Mouse (Mus musculus) neural tube, embryonic 15.5 days (tissue): Measurements from ENCODE around the gene Fgfr2. TPM values are rescaled to one million over a fixed set of nuclear protein-coding genes. Genes with fewer than 3 reads are reported as not detected.

ENCODE experiments used
- ATAC-seq: fragments of 200-750 bp; cut with Nextera tagmentation; 2 replicates; pipeline ENCODE4 v1.8.0; 2017; ENCODE audit warnings: mild to moderate bottlenecking, moderate TSS enrichment, moderate library complexity; ENCODE audit not compliant: low FRiP score
- H3K27ac ChIP-seq: fragments of 300-500 bp; sonication (generic); replicated peaks from 2 replicates; pipeline ENCODE4 v1.5.1; 2015; ENCODE audit warnings: mild to moderate bottlenecking, inconsistent platforms
- H3K27me3 ChIP-seq: fragments of 300-500 bp; sonication (generic); replicated peaks from 2 replicates; pipeline ENCODE4 v1.6.1; 2015; ENCODE audit warnings: inconsistent platforms
- H3K36me3 ChIP-seq: fragments of 300-500 bp; sonication (generic); 2 replicates; pipeline ENCODE4 v1.6.1; 2015; ENCODE audit warnings: inconsistent platforms
- H3K4me1 ChIP-seq: fragments of 300-500 bp; sonication (generic); 2 replicates; pipeline ENCODE4 v1.6.1; 2015; ENCODE audit warnings: inconsistent platforms
- H3K4me2 ChIP-seq: fragments of 300-500 bp; sonication (generic); 2 replicates; pipeline ENCODE4 v1.6.1; 2015; ENCODE audit warnings: inconsistent platforms, mild to moderate bottlenecking, moderate library complexity
- H3K4me3 ChIP-seq: fragments of 300-500 bp; sonication (generic); replicated peaks from 2 replicates; pipeline ENCODE4 v1.5.1; 2015; ENCODE audit warnings: mild to moderate bottlenecking, inconsistent platforms
- H3K9ac ChIP-seq: fragments of 300-500 bp; sonication (generic); replicated peaks from 2 replicates; pipeline ENCODE4 v1.6.1; 2015; ENCODE audit warnings: mild to moderate bottlenecking, inconsistent platforms
- H3K9me3 ChIP-seq: fragments of 300-500 bp; sonication (generic); replicated peaks from 2 replicates; pipeline ENCODE4 v1.6.1; 2016; ENCODE audit warnings: inconsistent platforms
- WGBS: fragments of 180-500 bp; shearing (Covaris S2); methylation state at CpG from one replicate; pipeline ENCODE4 v1.1.7; 2015; ENCODE audit warnings: mixed read lengths; 5-methylcytosine and 5-hydroxymethylcytosine counted together
- polyA plus RNA-seq: library from polyadenylated mRNA; unstranded; fragments of >200 nt; fragmentation: Nextera tagmentation; extraction: Ambion mirVana; gene quantifications from 2 replicates; pipeline ENCODE4 v1.2.1, GENCODE M21; 2015

Gene Fgfr2
- polyA plus RNA-seq, 1 experiment from 2014 or later, result 21.2 TPM

DNA sequence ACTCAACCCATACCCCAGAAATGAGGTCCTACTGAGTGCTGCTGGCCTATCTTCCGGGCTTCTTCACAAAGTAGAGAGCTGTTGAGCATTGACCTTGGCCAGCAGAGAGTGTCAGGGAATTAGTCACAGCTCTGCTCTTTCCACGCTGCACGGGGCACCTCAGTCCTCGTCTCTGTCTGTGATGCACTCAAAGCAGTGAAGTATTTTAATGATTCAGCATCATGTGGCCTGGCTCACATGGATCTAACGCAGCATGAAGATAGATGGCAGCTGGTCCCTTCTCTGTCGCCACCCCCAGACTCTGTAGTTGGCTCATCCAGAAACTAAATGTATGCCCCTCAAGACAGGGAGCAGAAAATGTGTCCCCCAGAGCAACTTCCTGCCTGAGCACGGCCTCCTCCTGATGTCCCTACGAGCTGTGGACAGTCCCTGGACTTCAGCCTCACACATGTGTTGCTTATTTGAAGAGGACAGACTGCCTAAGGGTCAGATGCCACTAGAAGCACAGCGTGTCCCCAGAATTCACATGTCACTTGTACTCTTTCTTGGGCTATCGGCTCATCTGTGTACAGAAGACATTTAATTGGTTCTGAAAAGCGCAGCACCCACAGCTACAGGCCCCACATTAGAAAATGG, 697.7 kb downstream of the Fgfr2 start:
- Histone ChIP-seq H3K27me3 (no peaks in the 10 kb centered on the region), H3K4me3 (no peak overlapping the region), H3K9me3 (no peaks in the 10 kb centered on the region), H3K36me3 (no peaks in the 10 kb centered on the region), H3K9ac (no peak overlapping the region), H3K27ac (no peak overlapping the region), H3K4me2 (no peak overlapping the region), H3K4me1 (peaks cover 15% of the 10 kb centered on the region)
- 44% methylated on average over 11 of the region's 11 CpGs for WGBS
- ATAC-seq, result no peak

DNA sequence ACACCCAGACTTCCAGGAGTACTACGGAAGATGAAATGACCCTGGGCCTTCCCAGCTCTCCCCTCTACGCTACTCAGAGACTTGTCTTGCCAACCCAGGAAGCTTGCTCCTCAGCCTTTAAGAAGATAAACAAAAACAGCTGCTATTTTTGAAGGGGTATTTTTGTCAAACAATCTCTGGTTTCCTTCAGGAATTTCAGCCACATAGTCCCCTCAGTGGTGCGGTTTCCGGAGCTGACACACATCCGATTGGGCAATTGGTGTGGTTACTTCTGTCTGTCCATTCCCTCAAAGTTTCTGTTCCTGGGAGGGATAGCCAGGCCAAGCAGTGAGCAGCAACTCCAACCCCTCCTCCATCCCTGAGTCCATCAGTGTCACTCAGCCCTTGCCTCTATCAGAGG, 699.6 kb downstream of the Fgfr2 start:
- Histone ChIP-seq H3K27me3 (no peaks in the 10 kb centered on the region), H3K36me3 (no peaks in the 10 kb centered on the region), H3K4me1 (peaks cover 8% of the 10 kb centered on the region; the same call in 1 of the 2 replicates), H3K27ac (no peak overlapping the region), H3K4me3 (no peak overlapping the region), H3K9me3 (no peaks in the 10 kb centered on the region), H3K4me2 (no peak overlapping the region), H3K9ac (no peak overlapping the region)
- WGBS, result 86% methylated on average over 5 of the region's 5 CpGs
- ATAC-seq, result no peak

DNA sequence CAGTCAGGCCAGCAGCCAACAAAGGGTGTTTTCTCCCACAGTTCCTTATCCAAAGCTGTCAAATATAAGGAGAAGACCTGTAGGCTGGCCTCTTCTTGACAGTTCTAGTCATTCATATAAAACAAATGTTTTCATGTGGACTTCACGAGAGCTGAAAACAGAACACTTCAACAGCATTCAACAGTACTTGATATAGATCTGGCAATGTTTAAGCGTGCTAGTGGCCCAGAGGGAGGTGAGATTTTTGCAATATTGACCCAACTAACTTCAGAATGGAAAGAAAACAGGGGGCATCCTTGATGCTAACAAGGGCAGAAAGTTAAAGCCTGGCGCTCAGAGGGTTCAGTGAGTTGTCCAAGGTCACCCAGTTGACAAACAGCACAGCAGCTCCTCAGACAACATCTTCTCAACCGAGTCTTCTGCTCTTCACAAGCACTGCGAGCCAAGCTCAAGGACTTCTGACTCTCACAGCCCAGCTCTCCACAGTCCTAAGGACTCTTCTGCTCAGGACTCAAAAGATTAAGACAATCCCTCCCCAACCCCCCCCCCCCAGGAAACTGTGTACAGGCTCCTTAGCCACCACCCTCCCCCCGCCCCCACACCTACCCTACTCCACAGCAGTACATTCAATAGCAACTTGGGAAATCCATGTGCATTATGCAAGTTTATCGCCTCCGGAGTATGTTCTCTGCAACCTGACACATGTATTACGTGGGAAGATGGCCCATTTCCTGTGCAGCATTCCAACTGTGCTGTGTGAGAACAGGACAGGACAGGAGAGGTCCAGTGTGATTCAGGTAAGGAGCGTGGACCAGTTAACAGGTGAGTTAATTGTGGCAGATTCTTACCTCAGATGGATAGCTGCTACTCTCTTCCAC, 703.5 kb downstream of the Fgfr2 start:
- ATAC-seq, result no peak
- Histone ChIP-seq H3K9ac (no peak overlapping the region), H3K27me3 (no peaks in the 10 kb centered on the region), H3K27ac (no peak overlapping the region), H3K4me1 (peaks cover 14% of the 10 kb centered on the region; the same call in 1 of the 2 replicates), H3K9me3 (no peaks in the 10 kb centered on the region), H3K4me3 (no peak overlapping the region), H3K36me3 (no peaks in the 10 kb centered on the region), H3K4me2 (no peak overlapping the region)
- WGBS, result 91% methylated on average over 10 of the region's 10 CpGs

DNA sequence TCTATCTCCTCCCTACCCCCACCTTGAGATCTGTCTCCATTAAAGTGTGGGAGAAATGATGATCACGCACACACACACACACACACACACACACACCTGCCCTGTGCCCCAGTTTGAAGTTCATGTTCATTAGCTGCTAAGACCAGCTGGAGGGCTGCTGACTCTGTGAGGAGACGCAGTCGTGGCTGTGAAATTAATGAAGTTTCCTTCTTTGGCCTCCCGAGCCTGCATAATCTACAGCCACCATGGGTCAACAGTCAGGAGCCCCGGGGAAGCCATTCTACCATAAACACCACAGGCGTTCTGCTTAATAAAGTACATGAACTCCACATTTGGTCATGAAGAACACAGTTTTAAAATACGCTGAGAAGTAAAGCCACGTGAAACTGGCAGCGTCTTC, 706.3 kb downstream of the Fgfr2 start:
- Histone ChIP-seq H3K9me3 (no peaks in the 10 kb centered on the region), H3K4me3 (no peak overlapping the region), H3K36me3 (no peaks in the 10 kb centered on the region), H3K4me2 (no peak overlapping the region), H3K9ac (no peak overlapping the region), H3K27me3 (no peaks in the 10 kb centered on the region), H3K27ac (peak overlapping the region; percentile 61; the same call in 1 of the 2 replicates), H3K4me1 (peaks cover 14% of the 10 kb centered on the region; the same call in 1 of the 2 replicates)
- ATAC-seq, result peak; percentile 63
- WGBS, result 36% methylated on average over 9 of the region's 9 CpGs

DNA sequence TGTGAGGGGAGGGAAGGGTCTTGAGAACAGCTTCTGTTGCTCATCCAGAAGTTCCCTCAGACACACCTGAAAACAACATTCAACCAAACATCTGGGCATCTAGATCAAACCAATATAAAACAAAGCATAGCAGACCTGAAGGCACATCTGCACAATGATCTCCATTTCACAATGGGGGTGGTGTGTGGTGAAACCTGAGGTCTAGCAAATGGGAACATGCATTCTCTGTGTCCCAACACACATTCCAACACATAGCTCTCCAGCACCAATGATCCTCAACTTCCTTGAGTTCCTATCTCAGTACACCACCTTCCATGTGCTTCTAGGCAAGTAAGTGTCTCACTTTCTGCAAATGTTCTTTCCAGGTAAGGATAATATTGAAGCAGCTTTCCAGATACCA, 707.3 kb downstream of the Fgfr2 start:
- Histone ChIP-seq H3K9me3 (no peaks in the 10 kb centered on the region), H3K27ac (no peak overlapping the region), H3K4me1 (peaks cover 14% of the 10 kb centered on the region; the same call in 1 of the 2 replicates), H3K4me3 (no peak overlapping the region), H3K27me3 (no peaks in the 10 kb centered on the region), H3K4me2 (no peak overlapping the region), H3K9ac (no peak overlapping the region), H3K36me3 (no peaks in the 10 kb centered on the region)
- ATAC-seq, result no peak

DNA sequence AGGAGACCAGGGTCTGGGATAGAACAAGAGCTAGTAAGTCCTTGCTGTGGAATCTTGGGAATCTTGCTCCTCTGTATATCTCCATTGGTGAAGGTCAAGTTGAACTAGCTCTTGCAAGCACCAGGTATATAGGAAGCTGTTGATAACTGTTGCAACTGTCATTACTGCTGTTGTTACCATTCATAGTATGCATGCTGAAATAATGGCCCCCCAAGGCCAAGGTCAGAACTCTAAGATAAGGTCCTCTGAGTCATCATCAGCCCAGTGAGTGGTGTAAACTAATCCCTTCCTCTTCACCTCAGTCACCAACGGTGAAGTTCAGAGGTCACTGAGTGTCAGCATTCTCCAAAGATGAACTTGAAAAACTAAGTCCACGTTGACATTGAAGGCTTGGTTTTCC, 710.6 kb downstream of the Fgfr2 start:
- H3K4me3 ChIP-seq, result no peak overlapping the region
- no peaks in the 10 kb centered on the region for H3K27me3 ChIP-seq
- H3K36me3 ChIP-seq, result no peaks in the 10 kb centered on the region
- 74% methylated on average over 2 of the region's 2 CpGs for WGBS
- H3K4me1 ChIP-seq, result peaks cover 14% of the 10 kb centered on the region; the same call in 1 of the 2 replicates
- no peaks in the 10 kb centered on the region for H3K9me3 ChIP-seq
- H3K4me2 ChIP-seq, result no peak overlapping the region
- H3K27ac ChIP-seq, result no peak overlapping the region
- no peak overlapping the region for H3K9ac ChIP-seq
- no peak for ATAC-seq

DNA sequence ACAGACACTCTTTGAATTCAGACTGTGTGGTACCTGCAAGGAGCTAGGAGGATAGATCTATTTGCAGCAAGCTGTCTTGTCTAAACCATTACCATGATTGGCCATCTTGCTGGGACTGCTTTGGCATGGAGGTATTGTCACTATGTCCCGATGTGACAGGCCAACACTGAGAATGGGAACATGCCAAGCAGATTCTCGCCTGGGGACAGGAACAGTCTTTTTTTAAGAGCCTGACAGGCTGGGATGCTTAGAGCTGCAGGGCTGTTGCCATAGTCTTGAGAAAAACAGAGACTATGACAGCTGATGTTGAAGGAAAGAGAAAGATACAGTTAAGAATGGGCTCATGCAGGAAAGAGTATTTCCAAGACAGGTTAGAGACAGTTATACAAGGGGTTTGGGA, 711.4 kb downstream of the Fgfr2 start:
- Histone ChIP-seq H3K9ac (no peak overlapping the region), H3K4me1 (peaks cover 11% of the 10 kb centered on the region; the same call in 1 of the 2 replicates), H3K4me3 (no peak overlapping the region), H3K27me3 (no peaks in the 10 kb centered on the region), H3K27ac (no peak overlapping the region), H3K36me3 (no peaks in the 10 kb centered on the region), H3K9me3 (no peaks in the 10 kb centered on the region), H3K4me2 (no peak overlapping the region)
- no peak for ATAC-seq
- 75% methylated on average over 2 of the region's 2 CpGs for WGBS

DNA sequence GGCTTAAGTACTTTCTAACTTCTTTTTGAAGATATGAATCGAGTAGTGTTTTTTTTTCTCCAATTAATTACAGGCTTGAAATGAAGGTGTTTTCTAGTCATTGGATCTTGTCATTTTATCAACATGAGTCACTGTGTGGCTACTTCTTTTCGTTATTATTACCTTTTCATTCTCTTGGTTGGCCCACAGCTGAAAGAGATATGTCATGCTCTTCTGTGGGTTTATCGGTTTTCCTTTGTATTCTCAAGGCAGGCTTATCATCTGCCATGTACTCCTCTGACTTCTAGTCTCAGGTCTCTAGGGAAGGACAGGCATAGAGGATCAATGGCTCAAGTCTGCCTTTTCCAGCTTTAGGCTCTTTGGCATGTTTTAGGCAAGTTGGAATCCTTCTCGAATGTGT, 712.2 kb downstream of the Fgfr2 start:
- peaks cover 7% of the 10 kb centered on the region; the same call in 1 of the 2 replicates for H3K4me1 ChIP-seq
- WGBS, result 90% methylated on average over 4 of the region's 4 CpGs
- H3K9ac ChIP-seq, result no peak overlapping the region
- no peaks in the 10 kb centered on the region for H3K36me3 ChIP-seq
- no peak overlapping the region for H3K27ac ChIP-seq
- no peaks in the 10 kb centered on the region for H3K9me3 ChIP-seq
- H3K27me3 ChIP-seq, result no peaks in the 10 kb centered on the region
- ATAC-seq, result no peak
- no peak overlapping the region for H3K4me3 ChIP-seq
- no peak overlapping the region for H3K4me2 ChIP-seq

DNA sequence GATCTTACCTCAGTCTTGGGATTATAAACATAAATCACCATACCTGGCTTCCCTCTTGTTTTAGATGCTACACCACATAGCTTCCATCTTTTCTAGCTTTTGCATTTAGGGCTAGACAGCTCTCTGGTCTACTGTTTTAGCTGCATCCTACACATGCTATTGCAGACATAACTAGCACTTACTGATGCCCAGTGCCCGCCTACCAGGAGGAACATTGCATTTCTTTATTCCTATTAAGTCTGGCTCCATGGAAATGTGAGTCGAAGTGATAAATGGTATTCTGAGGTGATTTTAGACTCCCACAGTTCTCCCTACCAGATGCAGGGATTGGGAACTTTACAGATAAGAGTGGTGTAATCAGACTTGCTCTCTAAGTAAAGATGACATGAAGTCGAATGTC, 713.3 kb downstream of the Fgfr2 start:
- peaks cover 12% of the 10 kb centered on the region for H3K4me1 ChIP-seq
- ATAC-seq, result no peak
- no peak overlapping the region for H3K9ac ChIP-seq
- no peaks in the 10 kb centered on the region for H3K9me3 ChIP-seq
- no peaks in the 10 kb centered on the region for H3K36me3 ChIP-seq
- 96% methylated on average over 3 of the region's 3 CpGs for WGBS
- no peaks in the 10 kb centered on the region for H3K27me3 ChIP-seq
- no peak overlapping the region for H3K27ac ChIP-seq
- H3K4me3 ChIP-seq, result no peak overlapping the region
- no peak overlapping the region for H3K4me2 ChIP-seq

DNA sequence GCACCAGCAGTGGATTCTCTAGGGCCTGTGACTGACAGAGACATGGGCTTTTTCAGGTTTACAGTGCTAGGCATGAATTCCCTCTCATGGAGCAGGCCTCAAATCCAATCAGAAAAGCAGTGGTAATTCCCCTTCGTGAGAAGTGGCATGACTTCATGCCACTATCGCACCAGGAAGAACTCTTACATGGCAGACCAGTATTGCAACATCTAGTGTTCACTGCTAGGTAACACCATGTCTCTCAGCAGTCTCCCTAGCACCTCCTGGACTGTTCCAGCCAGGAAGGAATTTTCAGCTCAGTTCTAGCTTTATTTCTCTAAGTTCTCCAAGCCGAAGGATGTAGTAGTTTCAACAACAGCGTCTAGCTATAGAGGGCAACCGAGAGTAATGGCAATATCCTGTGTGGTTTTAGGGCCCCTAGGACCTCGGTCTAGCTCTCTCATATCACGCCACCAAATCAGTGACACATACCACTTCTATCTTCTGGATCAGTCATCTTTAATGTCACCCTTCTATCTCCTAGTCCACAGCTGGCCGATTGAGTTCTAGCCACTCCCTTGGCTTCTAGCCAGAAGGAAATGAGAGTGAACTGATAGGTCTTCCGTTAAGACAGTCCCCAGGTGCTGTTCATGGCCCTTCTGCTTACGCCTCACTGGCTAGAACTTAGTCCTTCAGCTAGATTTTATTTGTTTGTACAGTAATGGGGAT, 720.6 kb downstream of the Fgfr2 start:
- Histone ChIP-seq H3K9ac (no peak overlapping the region), H3K36me3 (no peaks in the 10 kb centered on the region), H3K4me3 (no peak overlapping the region), H3K4me2 (no peak overlapping the region), H3K27me3 (0 out of 2 replicates have a peak, but pooled peaks cover 3% of the 10 kb centered on the region), H3K4me1 (peaks cover 28% of the 10 kb centered on the region), H3K9me3 (no peaks in the 10 kb centered on the region), H3K27ac (no peak overlapping the region)
- WGBS, result 73% methylated on average over 10 of the region's 10 CpGs
- no peak for ATAC-seq

DNA sequence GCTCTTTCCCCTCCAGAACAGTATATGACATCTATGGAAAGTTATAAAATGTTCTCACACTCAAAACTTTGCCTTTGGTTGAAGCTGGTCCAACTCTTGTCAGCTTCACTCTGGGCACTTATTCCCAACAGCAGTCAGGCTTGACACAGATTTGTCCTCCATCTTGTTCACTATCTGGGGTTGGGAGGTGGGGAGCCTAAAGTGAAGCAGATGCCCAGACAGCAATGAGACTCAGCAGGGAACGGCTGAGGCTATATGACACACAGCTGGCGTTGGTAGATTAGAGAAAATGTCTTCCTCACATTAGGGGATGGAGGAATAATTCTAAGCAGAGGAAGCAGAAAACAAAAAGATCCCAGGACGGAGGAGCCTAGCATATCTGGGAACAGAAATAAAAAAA, 724.7 kb downstream of the Fgfr2 start:
- H3K36me3 ChIP-seq, result no peaks in the 10 kb centered on the region
- H3K27ac ChIP-seq, result no peak overlapping the region
- no peak overlapping the region for H3K4me2 ChIP-seq
- 47% methylated on average over 3 of the region's 3 CpGs for WGBS
- H3K9ac ChIP-seq, result no peak overlapping the region
- no peak overlapping the region for H3K4me3 ChIP-seq
- H3K4me1 ChIP-seq, result 0 out of 2 replicates have a peak, but pooled peaks cover 2% of the 10 kb centered on the region
- no peaks in the 10 kb centered on the region for H3K9me3 ChIP-seq
- no peaks in the 10 kb centered on the region for H3K27me3 ChIP-seq
- no peak for ATAC-seq
